Mouse (Mus musculus) layer of hippocampus, adult 2 months (tissue): ENCODE data around the gene 1700037H04Rik. TPM values are rescaled to one million over a fixed set of nuclear protein-coding genes. Genes with fewer than 3 reads are reported as not detected.

Experiments used
- DNase-seq, 2 experiments: peaks; one replicate each; pipeline ENCODE4 v3.0.0; 2022; ENCODE audit warnings: low spot score in 2 of 2
- H3K27ac ChIP-seq: fragments of 200-600 bp; 2 replicates; pipeline ENCODE4 v1.8.1; 2022
- H3K4me3 ChIP-seq: fragments of 200-600 bp; 2 replicates; pipeline ENCODE4 v1.8.1; 2022; ENCODE audit warnings: mild to moderate bottlenecking
- CTCF ChIP-seq: fragments of 200-600 bp; conservative IDR thresholded peaks from 2 replicates; pipeline ENCODE4 v1.8.1; 2022; ENCODE audit warnings: antibody characterized with exemption, mild to moderate bottlenecking, moderate library complexity
- total RNA-seq, 2 experiments: library from RNA; stranded (reverse); gene quantifications; 2 replicates each; pipeline ENCODE4 v1.2.3; 2021

1700037H04Rik gene
- total RNA-seq, 2 experiments from 2014 or later: 46.0 to 46.7 TPM

GRCm38 (mm10) chr2:131139287-131139686 is 20.6 kb downstream of the 1700037H04Rik start:
- Histone ChIP-seq H3K4me3 (no peak overlapping the region), H3K27ac (no peak overlapping the region)
- no peak for TF ChIP-seq CTCF
- DNase-seq: no peak

- no peak for DNase-seq
- H3K27ac ChIP-seq: no peak overlapping the region
- no peak for TF ChIP-seq CTCF
- no peak overlapping the region for H3K4me3 ChIP-seq
Measured at GRCm38 (mm10) chr2:131138760-131139159, 21.1 kb downstream of the 1700037H04Rik start.

- H3K4me3 ChIP-seq: no peak overlapping the region
- DNase-seq: no peak
- H3K27ac ChIP-seq: no peak overlapping the region
- TF ChIP-seq CTCF: no peak
Measured at GRCm38 (mm10) chr2:131138296-131138695, 21.6 kb downstream of the 1700037H04Rik start.

DNA sequence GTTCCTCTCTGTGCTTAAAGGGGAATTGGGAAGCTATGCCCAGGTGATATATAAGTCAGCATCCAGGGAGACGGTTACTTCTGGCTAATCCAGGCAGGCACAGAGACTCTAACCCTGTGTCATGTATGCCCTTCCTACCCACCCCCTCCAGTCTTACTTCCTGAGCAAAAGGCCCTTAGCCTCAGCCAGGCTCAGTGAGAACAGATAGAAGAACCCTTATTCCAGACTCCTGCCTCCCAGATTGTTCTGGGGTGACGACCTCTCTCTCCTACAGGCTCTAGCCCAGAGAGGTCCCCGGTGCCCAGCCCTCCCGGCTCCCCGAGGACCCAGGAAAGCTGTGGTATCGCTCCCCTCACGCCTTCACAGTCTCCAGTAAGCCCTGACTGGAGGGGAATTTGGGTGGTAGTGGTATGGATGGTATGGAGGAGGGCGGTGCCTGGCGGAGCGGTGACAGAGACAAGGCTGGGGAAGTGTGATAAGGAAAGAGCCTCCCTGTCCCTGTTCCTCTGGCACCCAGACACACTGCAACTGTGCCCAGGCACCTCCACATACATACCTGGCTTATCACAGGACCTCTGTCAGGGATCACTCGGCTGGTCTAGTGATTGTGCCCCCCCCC is 24.3 kb downstream of the 1700037H04Rik start:
- Histone ChIP-seq H3K4me3 (no peak overlapping the region), H3K27ac (peak overlapping the region; percentile 61; the same call in 1 of the 2 replicates)
- no peak for TF ChIP-seq CTCF
- DNase-seq: no peak

GRCm38 (mm10) chr2:131134826-131135400 is 25.0 kb downstream of the 1700037H04Rik start:
- TF ChIP-seq CTCF: no peak
- Histone ChIP-seq H3K27ac (peak overlapping the region; percentile 61; the same call in 1 of the 2 replicates), H3K4me3 (no peak overlapping the region)
- DNase-seq: no peak

DNA sequence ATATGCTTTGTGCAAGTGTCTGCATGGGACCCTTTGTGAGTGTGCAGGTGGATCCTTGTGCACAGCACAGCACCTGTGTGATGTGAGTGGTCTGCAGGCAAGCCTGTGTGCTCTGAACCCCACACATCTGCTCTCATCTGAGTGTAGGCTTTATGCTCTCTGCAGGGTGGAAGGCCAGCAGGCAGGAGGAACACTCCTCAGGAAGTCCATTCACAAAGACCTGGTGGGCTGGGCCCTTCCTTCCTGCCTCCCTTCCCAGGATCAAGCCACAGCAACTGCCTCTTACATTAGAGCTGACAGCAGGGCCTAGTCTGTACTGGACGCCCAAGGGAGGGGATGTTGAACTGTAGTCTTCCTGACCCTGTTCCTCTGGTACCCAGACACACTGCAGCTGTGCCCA is 25.5 kb downstream of the 1700037H04Rik start:
- H3K27ac ChIP-seq: peak overlapping the region; percentile 61; the same call in 1 of the 2 replicates
- H3K4me3 ChIP-seq: no peak overlapping the region
- no peak for DNase-seq
- TF ChIP-seq CTCF: no peak

DNA sequence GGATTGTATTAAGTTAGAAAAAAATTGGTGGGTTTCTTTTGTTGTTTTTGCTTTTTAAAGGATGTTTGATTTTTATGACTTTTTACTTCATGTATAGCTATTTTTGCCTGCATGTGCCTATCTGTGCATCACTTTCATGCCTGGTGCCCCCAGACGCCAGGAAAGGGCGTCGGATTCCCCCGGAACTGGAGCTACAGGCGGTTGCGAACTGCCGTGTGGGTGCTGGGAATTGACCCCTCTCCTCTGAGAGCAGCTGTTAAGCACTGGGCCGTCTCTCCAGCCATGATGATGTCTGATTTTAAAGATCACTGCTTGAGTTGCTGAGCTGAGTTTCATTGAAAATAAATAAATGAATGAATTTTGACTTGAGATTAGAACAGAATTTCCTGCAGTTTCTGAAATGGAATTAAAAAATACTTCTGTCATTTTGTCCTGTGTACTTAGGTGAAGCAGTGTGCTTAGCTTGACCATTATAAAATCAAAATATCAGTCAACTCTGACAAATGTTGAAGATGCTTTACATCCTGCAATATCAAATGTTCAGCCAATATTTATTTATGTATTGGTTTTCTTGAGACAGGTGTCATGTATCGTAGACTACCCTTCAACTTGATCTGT is 26.8 kb downstream of the 1700037H04Rik start, which contains the start of gene Gm11037:
Gm11037 (plus strand) TSS at position 568 of the 618 bp plus-strand sequence.
- Histone ChIP-seq H3K4me3 (no peak within 1 kb of the TSS), H3K27ac (peak within 1 kb of the TSS; percentile 37; the same call in 1 of the 2 replicates)
- DNase-seq: no peak
- no peak for TF ChIP-seq CTCF

- DNase-seq: no peak
- Histone ChIP-seq H3K4me3 (no peak overlapping the region), H3K27ac (no peak overlapping the region)
- TF ChIP-seq CTCF: no peak
Measured at GRCm38 (mm10) chr2:131132111-131132888, 27.6 kb downstream of the 1700037H04Rik start.

- Histone ChIP-seq H3K4me3 (no peak overlapping the region), H3K27ac (no peak overlapping the region)
- no peak for TF ChIP-seq CTCF
- DNase-seq: no peak
Measured at GRCm38 (mm10) chr2:131130849-131131248, 29.0 kb downstream of the 1700037H04Rik start.

GRCm38 (mm10) chr2:131129836-131130235 is 30.0 kb downstream of the 1700037H04Rik start:
- H3K4me3 ChIP-seq: no peak overlapping the region
- DNase-seq: no peak
- peak overlapping the region; percentile 46; the same call in 1 of the 2 replicates for H3K27ac ChIP-seq
- no peak for TF ChIP-seq CTCF

DNA sequence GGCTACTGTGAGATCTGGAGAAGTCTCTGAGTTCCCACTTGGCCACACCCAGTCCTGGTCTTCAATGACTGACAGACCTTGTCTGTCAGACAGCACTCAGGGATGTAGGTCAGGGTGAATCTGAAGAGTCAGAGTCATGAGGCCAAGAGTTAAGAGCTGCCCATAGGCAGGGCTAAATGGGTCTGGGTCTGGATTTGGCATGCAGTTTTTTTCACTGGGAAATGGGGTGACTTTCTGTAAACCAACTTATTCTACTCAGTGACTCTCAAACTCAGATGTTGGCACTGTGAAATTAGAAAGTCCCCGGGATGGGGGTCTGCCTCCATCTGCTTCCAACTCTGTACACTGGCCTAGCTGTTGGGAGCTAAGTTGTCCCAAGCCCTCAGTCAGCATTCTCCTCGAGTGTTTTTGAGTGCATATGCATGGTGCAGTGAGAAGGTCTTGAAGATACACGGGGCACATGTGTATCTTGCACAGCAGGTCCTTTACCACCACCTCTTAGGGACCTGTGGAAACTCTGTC is 31.2 kb downstream of the 1700037H04Rik start:
- no peak for TF ChIP-seq CTCF
- Histone ChIP-seq H3K27ac (peak overlapping the region; percentile 46; the same call in 1 of the 2 replicates), H3K4me3 (no peak overlapping the region; the same call in 1 of the 2 replicates)
- no peak for DNase-seq

DNA sequence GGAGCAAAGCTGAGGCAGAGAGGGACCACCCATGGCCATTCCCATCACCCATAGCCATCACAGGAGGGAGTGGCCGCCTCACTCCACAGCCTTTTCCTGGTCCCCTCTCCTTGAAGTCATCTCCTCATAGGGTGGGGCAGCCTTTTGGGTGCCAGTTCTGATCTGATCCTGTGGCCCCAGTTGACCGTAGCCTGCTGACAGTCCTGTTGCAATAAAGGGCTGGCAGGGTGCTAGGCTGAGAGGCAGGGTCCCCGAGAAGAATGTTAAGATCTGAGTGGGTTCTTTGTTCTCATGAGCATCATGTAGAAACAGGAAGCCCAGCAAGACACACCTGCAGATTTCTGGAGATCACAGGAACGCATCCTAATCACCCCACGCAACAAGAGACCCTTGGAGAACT is 31.7 kb downstream of the 1700037H04Rik start:
- peak overlapping the region; percentile 73 for H3K27ac ChIP-seq
- DNase-seq: no peak
- no peak for TF ChIP-seq CTCF
- peak overlapping the region; percentile 47; the same call in 1 of the 2 replicates for H3K4me3 ChIP-seq

DNA sequence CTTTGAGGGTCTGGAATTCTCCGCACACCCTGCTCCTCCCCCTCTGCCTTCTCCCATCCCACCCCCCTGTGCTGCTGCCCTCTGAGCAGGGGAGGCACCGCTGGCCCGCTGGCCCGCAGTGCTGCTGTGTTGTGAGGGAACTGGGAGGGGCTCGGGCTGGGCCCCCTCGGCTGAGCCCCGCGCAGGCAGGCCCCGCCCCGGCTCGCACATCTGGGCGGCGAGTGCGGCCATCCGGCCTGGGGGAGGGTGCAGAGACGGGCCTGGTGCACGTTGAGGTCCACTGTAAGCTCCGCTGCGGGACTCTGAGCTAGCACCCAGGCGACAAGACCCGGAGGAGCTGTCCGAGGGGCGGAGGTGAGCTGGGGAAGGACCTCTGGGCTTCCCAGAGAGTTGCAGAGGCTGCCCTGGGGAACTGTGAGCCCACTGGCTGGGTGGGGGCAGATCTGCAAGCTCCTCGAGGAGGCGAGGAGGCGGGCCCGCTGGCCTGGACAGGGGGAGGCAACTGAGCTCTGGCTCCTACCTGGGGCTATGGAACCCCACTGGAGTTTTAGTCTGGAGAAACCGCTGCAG is 32.6 kb downstream of the 1700037H04Rik start, which contains the start of gene Hspa12b:
Hspa12b (plus strand) TSS at position 120 of the 570 bp plus-strand sequence.
- DNase-seq: no peak

More for the DNA sequence above, 32.6 kb downstream of the 1700037H04Rik start, which contains the start of gene Hspa12b:
- H3K4me3 ChIP-seq: peak within 1 kb of the TSS; percentile 47
- peak within 1 kb of the TSS; percentile 73 for H3K27ac ChIP-seq
- TF ChIP-seq CTCF: no peak
